Mouse (Mus musculus): ENCODE measurements around the gene Gpbp1.

- TF ChIP-seq CTCF (conservative IDR thresholded peaks at IDR 0.05; ENCODE audit: low read length), result no peak
- TF ChIP-seq NANOG (IDR thresholded peaks at IDR 0.05; ENCODE audit: borderline replicate concordance, low read length), result no peak
Measured at GRCm38 (mm10) chr13:111391426-111391825, 98.5 kb downstream of the Gpbp1 start.
